Mouse (Mus musculus) ES-Bruce4 (cell line): ENCODE results near the gene Usp30.

ENCODE experiments used
- CTCF ChIP-seq: IDR thresholded peaks from one replicate; pipeline ENCODE4 v1.8.1; 2011; ENCODE audit warnings: low read depth, low read length
- EP300 ChIP-seq: IDR thresholded peaks from 2 replicates; pipeline ENCODE4 v1.6.1; 2011; ENCODE audit warnings: low read depth, low read length; ENCODE audit not compliant: insufficient read depth

DNA sequence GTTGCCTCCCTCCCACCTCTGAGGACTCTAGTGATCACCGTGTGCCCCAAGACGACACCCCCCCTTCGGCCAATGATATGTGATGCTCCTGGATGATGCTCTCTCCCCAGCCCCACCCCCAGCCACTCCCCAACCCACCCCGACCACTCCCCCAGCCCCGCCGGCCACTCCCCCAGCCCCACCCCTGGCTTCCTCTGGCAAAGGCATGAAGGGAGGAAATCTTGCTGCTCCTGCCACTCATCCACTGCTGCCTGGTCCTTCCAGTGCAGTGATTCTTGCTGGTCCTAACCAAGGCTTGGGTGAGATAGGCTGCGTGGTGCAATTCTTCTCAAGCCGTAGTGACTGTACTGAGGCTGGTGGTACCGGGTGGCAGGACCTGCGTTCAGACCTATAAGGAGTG lies 40.4 kb upstream of the Usp30 start:
- TF ChIP-seq EP300 (no peak), CTCF (no peak)
